Mouse (Mus musculus) MEL (cell line): Measurements from ENCODE around the gene Prdm16.

Experiments
- BHLHE40 ChIP-seq: IDR thresholded peaks from 2 replicates; pipeline ENCODE4 v1.6.1; 2012; ENCODE audit warnings: low read depth, mild to moderate bottlenecking, inconsistent platforms, low read length, improper control_type of control experiment, borderline replicate concordance
- CTCF ChIP-seq, 3 experiments: IDR thresholded peaks in 2 of 3; conservative IDR thresholded peaks in 1 of 3; 2 replicates each; pipeline ENCODE4 v1.5.1; 2011 to 2012; ENCODE audit warnings: low read length in 3 of 3, low read depth in 2 of 3, mild to moderate bottlenecking in 2 of 3, improper control_type of control experiment in 1 of 3, inconsistent platforms in 1 of 3, mixed read lengths in 1 of 3, moderate library complexity in 1 of 3; ENCODE audit not compliant: control insufficient read depth in 1 of 3, insufficient read depth in 1 of 3, poor library complexity in 1 of 3, severe bottlenecking in 1 of 3
- MAZ ChIP-seq: IDR thresholded peaks from 2 replicates; pipeline ENCODE4 v1.6.1; 2012; ENCODE audit warnings: low read depth, mild to moderate bottlenecking, inconsistent platforms, low read length, improper control_type of control experiment
- MYC ChIP-seq: IDR thresholded peaks from 2 replicates; pipeline ENCODE4 v1.6.1; 2011; ENCODE audit warnings: low read depth, mild to moderate bottlenecking, low read length, improper control_type of control experiment, moderate library complexity
- ZKSCAN1 ChIP-seq: IDR thresholded peaks from 2 replicates; pipeline ENCODE4 v1.6.1; 2012; ENCODE audit warnings: low read depth, mild to moderate bottlenecking, inconsistent platforms, low read length, improper control_type of control experiment, moderate library complexity

DNA sequence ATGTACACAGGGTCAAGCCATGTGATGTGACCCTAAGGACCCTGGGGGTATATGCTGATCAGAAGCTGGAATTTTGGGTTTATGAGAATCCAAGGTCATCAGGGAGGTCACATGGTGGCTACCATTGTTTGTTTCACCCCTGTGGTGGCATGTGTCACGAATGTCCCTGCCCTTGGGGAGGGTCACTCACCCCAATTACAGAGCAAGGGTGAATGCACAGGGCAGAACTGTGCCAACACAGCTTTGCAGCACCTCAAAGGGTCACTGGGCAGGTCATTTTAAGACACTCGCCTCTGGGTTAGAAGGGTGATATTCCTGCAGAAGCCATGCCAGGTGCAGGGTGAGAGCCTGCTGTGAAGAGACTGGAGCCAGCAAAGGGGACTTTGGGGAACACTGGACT lies 206.9 kb downstream of the Prdm16 start:
- no peak for TF ChIP-seq BHLHE40
- no peak for TF ChIP-seq MYC
- no peak for TF ChIP-seq ZKSCAN1
- TF ChIP-seq MAZ: no peak
- TF ChIP-seq CTCF (IDR thresholded peaks at IDR 0.05 in 2 of 3, conservative IDR thresholded peaks at IDR 0.05 in 1 of 3; ENCODE audit: control insufficient read depth in 1 of 3, insufficient read depth in 1 of 3, low read depth in 2 of 3, low read length in 3 of 3, poor library complexity in 1 of 3, severe bottlenecking in 1 of 3): no peak
